Mouse (Mus musculus) liver, embryonic 14.5 days (tissue): ENCODE data around the gene Tmem63c. TPM values are rescaled to one million over a fixed set of nuclear protein-coding genes. Genes with fewer than 3 reads are reported as not detected.

ENCODE experiments used
- ATAC-seq: fragments of 200-750 bp; cut with Nextera tagmentation; 2 replicates; pipeline ENCODE4 v1.8.0; 2017; ENCODE audit warnings: moderate number of reproducible peaks, mild to moderate bottlenecking, moderate library complexity; ENCODE audit not compliant: insufficient read depth
- DNase-seq, 3 experiments: peaks; one replicate each; pipeline ENCODE4 v3.0.0-alpha.2; 2012 to 2013; ENCODE audit warnings: low read depth in 3 of 3, low spot score in 3 of 3
- H3K27ac ChIP-seq: fragments of 300-500 bp; sonication (generic); 2 replicates; pipeline ENCODE4 v1.5.1; 2014; ENCODE audit warnings: moderate library complexity, mild to moderate bottlenecking, control low read depth, inconsistent platforms
- H3K27me3 ChIP-seq: fragments of 300-500 bp; sonication (generic); 2 replicates; pipeline ENCODE4 v1.6.1; 2014; ENCODE audit warnings: mild to moderate bottlenecking, low read length, moderate library complexity; ENCODE audit not compliant: control insufficient read depth, insufficient read depth
- H3K36me3 ChIP-seq: fragments of 300-500 bp; sonication (generic); replicated peaks from 2 replicates; pipeline ENCODE4 v1.6.1; 2014; ENCODE audit warnings: low read depth; ENCODE audit not compliant: control insufficient read depth, insufficient read depth
- H3K4me1 ChIP-seq, 2 experiments: fragments of 200-500 bp in 1 of 2; fragments of 300-500 bp in 1 of 2; sonication (generic) in 1 of 2; replicated peaks; 2 replicates each; pipeline ENCODE4 v1.6.1; 2012 to 2014; ENCODE audit warnings: antibody characterized with exemption in 1 of 2, inconsistent platforms in 1 of 2, low read length in 1 of 2; ENCODE audit not compliant: control insufficient read depth in 2 of 2, insufficient read depth in 2 of 2
- H3K4me2 ChIP-seq: fragments of 300-500 bp; sonication (generic); 2 replicates; pipeline ENCODE4 v1.6.1; 2014; ENCODE audit warnings: low read depth, mild to moderate bottlenecking, control low read depth, moderate library complexity
- H3K4me3 ChIP-seq, 2 experiments: fragments of 200-500 bp in 1 of 2; fragments of 300-500 bp in 1 of 2; sonication (generic) in 1 of 2; 2 replicates each; pipeline ENCODE4 v1.5.1; 2012 to 2014; ENCODE audit warnings: low read depth in 2 of 2, low read length in 2 of 2, mild to moderate bottlenecking in 2 of 2, control low read depth in 1 of 2, inconsistent platforms in 1 of 2, moderate library complexity in 1 of 2; ENCODE audit not compliant: insufficient read depth in 1 of 2
- H3K9ac ChIP-seq: fragments of 300-500 bp; sonication (generic); replicated peaks from 2 replicates; pipeline ENCODE4 v1.6.1; 2014; ENCODE audit warnings: mild to moderate bottlenecking, control low read depth, moderate library complexity
- H3K9me3 ChIP-seq: fragments of 300-500 bp; sonication (generic); 2 replicates; pipeline ENCODE4 v1.6.1; 2016; ENCODE audit warnings: low read length, mixed read lengths; ENCODE audit not compliant: control insufficient read depth
- CTCF ChIP-seq: IDR thresholded peaks from 2 replicates; pipeline ENCODE4 v1.5.1; 2016; ENCODE audit warnings: antibody characterized with exemption, low read depth, control low read depth
- EP300 ChIP-seq: IDR thresholded peaks from 2 replicates; pipeline ENCODE4 v1.6.1; 2016; ENCODE audit warnings: antibody characterized with exemption, low read depth
- WGBS: fragments of 180-500 bp; shearing (Covaris S2); extraction: QIAGEN DNeasy Blood & Tissue Kit; methylation state at CpG from one replicate; pipeline ENCODE4 v1.1.7; 2014; ENCODE audit not compliant: insufficient replicate concordance; 5-methylcytosine and 5-hydroxymethylcytosine counted together
- microRNA-seq: library from miRNA; unstranded; fragments of <30 nt; microRNA quantifications from one replicate; pipeline ENCODE4, GENCODE M21; 2016
- polyA plus RNA-seq, 2 experiments: library from polyadenylated mRNA; depleted of rRNA in 1 of 2; stranded (reverse) in 1 of 2; unstranded in 1 of 2; fragments of >200 nt; fragmentation: Nextera tagmentation in 1 of 2; extraction: Ambion mirVana in 1 of 2; gene quantifications; 2 replicates each; pipeline versions ENCODE4 v1.2.1 to v1.2.3; 2012 to 2014

Gene Tmem63c
- polyA plus RNA-seq, 2 experiments: not detected

DNA sequence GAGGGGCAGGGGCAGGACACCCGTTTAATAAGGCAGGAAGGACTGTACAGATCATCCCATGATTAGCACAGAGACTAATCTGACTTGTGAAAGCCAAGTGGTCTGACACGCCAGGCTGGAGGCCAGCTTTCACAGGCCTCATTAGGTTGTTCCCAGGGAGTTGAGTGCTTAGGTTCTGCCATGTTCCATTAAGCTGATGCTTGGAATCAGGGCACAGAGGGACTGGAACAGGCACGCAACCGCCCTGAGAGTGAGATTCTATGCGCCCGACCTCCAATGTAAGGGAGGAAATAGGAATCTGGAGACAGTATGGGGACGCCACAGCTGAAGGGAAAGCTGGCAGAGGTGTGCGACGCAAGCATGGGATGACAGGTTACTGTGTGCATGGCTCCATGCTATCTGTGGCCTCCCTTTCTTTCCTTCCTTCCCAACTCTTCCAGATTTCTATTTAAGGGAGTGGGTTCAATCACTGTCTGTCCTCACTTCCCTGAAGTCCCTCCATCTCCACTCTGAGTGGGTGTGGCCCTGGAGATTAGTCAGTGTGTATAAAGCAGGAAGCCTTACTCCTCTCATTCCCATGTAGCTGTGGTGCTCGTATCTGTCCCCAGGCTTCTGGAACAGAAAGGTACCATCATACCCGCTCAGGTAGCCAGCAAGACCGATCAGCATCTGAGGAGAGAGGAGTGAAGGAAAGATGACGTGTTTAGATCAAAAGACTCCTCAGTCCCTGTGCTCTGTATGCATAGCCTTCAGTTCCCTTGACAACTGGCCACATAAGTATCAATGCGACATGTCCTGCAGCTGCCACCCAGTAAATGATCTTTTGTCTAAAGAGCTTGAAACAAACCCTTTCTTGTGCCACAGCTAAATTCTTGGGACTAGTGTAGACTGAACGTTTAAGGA is 116.5 kb downstream of the Tmem63c start:
- no peak for ATAC-seq
- Histone ChIP-seq H3K4me2 (no peak overlapping the region), H3K4me3 (no peak overlapping the region), H3K27ac (no peak overlapping the region), H3K36me3 (no peaks in the 10 kb centered on the region), H3K4me1 (0 out of 4 replicates have a peak, but pooled peaks cover 0 to 1% of the 10 kb centered on the region in 2 experiments), H3K9ac (no peak overlapping the region), H3K9me3 (no peaks in the 10 kb centered on the region), H3K27me3 (no peaks in the 10 kb centered on the region)
- TF ChIP-seq EP300: no peak
- no peak for TF ChIP-seq CTCF
- 71% methylated on average over 15 of the region's 15 CpGs for WGBS
- DNase-seq: no peak

DNA sequence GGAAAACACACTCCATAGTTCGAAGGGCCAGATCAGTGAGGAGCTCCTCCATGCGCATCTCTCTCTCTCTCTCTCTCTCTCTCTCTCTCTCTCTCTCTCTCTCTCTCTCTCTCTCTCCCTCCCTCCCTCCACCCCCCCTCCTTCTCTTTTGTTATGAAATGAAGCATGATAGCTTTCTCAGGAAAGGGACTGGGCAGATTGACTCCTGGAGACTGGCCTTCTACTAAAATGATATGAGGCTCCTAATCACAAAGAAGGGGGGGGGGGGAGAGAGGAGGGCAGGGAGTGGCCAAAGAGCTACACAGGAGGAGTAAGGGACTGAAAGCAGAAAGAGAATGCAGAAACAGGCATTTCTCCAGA is 117.2 kb downstream of the Tmem63c start:
- no peak overlapping the region for H3K9ac ChIP-seq
- no peaks in the 10 kb centered on the region for H3K27me3 ChIP-seq
- no peak overlapping the region for H3K4me3 ChIP-seq
- no peak overlapping the region for H3K4me2 ChIP-seq
- no peak for ATAC-seq
- 0 out of 4 replicates have a peak, but pooled peaks cover 0 to 1% of the 10 kb centered on the region in 2 experiments for H3K4me1 ChIP-seq
- 80% methylated on average over 2 of the region's 2 CpGs for WGBS
- no peaks in the 10 kb centered on the region for H3K9me3 ChIP-seq
- DNase-seq: no peak
- no peaks in the 10 kb centered on the region for H3K36me3 ChIP-seq
- H3K27ac ChIP-seq: no peak overlapping the region
- TF ChIP-seq CTCF: no peak
- TF ChIP-seq EP300: no peak

DNA sequence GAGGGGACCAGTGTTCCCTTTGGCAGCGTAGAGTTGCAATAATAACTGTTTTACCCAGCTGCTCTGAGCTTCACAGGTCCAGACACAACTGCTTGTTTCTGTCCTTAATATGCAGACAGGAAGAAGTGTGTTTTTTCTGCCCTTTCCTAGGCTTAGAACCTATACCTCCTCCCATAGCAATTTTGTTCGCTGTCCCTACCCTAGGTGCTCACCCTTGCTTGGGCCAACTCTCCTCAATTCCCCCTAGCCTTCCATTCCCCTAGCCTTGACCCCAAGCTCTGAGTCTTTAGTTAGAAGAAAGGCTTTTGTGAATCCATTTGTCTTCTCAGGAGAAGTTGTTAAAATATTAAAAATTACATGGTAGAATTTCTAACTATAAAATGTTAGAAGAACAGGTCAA is 117.6 kb downstream of the Tmem63c start:
- H3K4me1 ChIP-seq: 0 out of 4 replicates have a peak, but pooled peaks cover 0 to 1% of the 10 kb centered on the region in 2 experiments
- TF ChIP-seq CTCF (no peak), EP300 (no peak)
- ATAC-seq (no peak), DNase-seq (no peak)
- no peak overlapping the region for H3K27ac ChIP-seq
- no peaks in the 10 kb centered on the region for H3K36me3 ChIP-seq
- no peaks in the 10 kb centered on the region for H3K9me3 ChIP-seq
- H3K4me3 ChIP-seq: no peak overlapping the region
- no peak overlapping the region for H3K4me2 ChIP-seq
- WGBS: 73% methylated on average over 1 of the region's 2 CpGs
- no peaks in the 10 kb centered on the region for H3K27me3 ChIP-seq
- H3K9ac ChIP-seq: no peak overlapping the region

Small RNA genes within 50 kb of the gene (microRNA-seq; reads per million reads assigned to microRNA genes)
- gene Gm25847: not detected

Other genes starting within 250 kb of the Tmem63c start
- gene Irf2bpl, start 136.5 kb upstream of the Tmem63c start, polyA plus RNA-seq (2012; rRNA removed): 1.4 and 1.5 TPM in 2 replicates
- 1.4 and 1.5 TPM in 2 replicates for gene Irf2bpl, start 136.5 kb upstream of the Tmem63c start, polyA plus RNA-seq (2014; fragmentation: Nextera tagmentation; extraction: Ambion mirVana)
- gene Cipc, start 74.3 kb upstream of the Tmem63c start, polyA plus RNA-seq (2012; rRNA removed): 7.5 and 8.8 TPM in 2 replicates
- 10.0 and 10.7 TPM in 2 replicates for gene Cipc, start 74.3 kb upstream of the Tmem63c start, polyA plus RNA-seq (2014; fragmentation: Nextera tagmentation; extraction: Ambion mirVana)
- gene Zdhhc22, start 30.9 kb upstream of the Tmem63c start, polyA plus RNA-seq (2012; rRNA removed): not detected in 2 replicates
- gene Zdhhc22, start 30.9 kb upstream of the Tmem63c start, polyA plus RNA-seq (2014; fragmentation: Nextera tagmentation; extraction: Ambion mirVana): not detected in 2 replicates
- 0.04 TPM in 1 of 2 replicates, not detected in the other for gene Ngb, start 81.2 kb downstream of the Tmem63c start, polyA plus RNA-seq (2012; rRNA removed)
- gene Ngb, start 81.2 kb downstream of the Tmem63c start, polyA plus RNA-seq (2014; fragmentation: Nextera tagmentation; extraction: Ambion mirVana): 0.11 TPM in 1 of 2 replicates, not detected in the other
- 94.8 and 115 TPM in 2 replicates for gene Gstz1, start 125.8 kb downstream of the Tmem63c start, polyA plus RNA-seq (2012; rRNA removed)
- gene Gstz1, start 125.8 kb downstream of the Tmem63c start, polyA plus RNA-seq (2014; fragmentation: Nextera tagmentation; extraction: Ambion mirVana): 91.0 and 101 TPM in 2 replicates
- gene Pomt2, start 126.6 kb downstream of the Tmem63c start, polyA plus RNA-seq (2012; rRNA removed): 2.6 and 2.8 TPM in 2 replicates
- gene Pomt2, start 126.6 kb downstream of the Tmem63c start, polyA plus RNA-seq (2014; fragmentation: Nextera tagmentation; extraction: Ambion mirVana): 3.9 and 4.9 TPM in 2 replicates
- 0.03 and 0.21 TPM in 2 replicates for gene Samd15, start 178.4 kb downstream of the Tmem63c start, polyA plus RNA-seq (2012; rRNA removed)
- gene Samd15, start 178.4 kb downstream of the Tmem63c start, polyA plus RNA-seq (2014; fragmentation: Nextera tagmentation; extraction: Ambion mirVana): 7.6 and 8.2 TPM in 2 replicates
- 0.62 and 0.80 TPM in 2 replicates for gene Tmed8, start 179.1 kb downstream of the Tmem63c start, polyA plus RNA-seq (2012; rRNA removed)
- gene Tmed8, start 179.1 kb downstream of the Tmem63c start, polyA plus RNA-seq (2014; fragmentation: Nextera tagmentation; extraction: Ambion mirVana): 0.50 and 0.99 TPM in 2 replicates
- gene Noxred1, start 217.4 kb downstream of the Tmem63c start, polyA plus RNA-seq (2012; rRNA removed): 0.16 and 0.26 TPM in 2 replicates
- 0.28 TPM in 1 of 2 replicates, not detected in the other for gene Noxred1, start 217.4 kb downstream of the Tmem63c start, polyA plus RNA-seq (2014; fragmentation: Nextera tagmentation; extraction: Ambion mirVana)
- 6.1 and 7.8 TPM in 2 replicates for gene Vipas39, start 244.9 kb downstream of the Tmem63c start, polyA plus RNA-seq (2012; rRNA removed)
- 8.0 and 10.4 TPM in 2 replicates for gene Vipas39, start 244.9 kb downstream of the Tmem63c start, polyA plus RNA-seq (2014; fragmentation: Nextera tagmentation; extraction: Ambion mirVana)
- 66.5 and 119 TPM in 2 replicates for gene Ahsa1, start 245.1 kb downstream of the Tmem63c start, polyA plus RNA-seq (2012; rRNA removed)
- 109 and 117 TPM in 2 replicates for gene Ahsa1, start 245.1 kb downstream of the Tmem63c start, polyA plus RNA-seq (2014; fragmentation: Nextera tagmentation; extraction: Ambion mirVana)